21 mouse cellular contexts compared by ENCODE assay signal in the genomic region with DNA sequence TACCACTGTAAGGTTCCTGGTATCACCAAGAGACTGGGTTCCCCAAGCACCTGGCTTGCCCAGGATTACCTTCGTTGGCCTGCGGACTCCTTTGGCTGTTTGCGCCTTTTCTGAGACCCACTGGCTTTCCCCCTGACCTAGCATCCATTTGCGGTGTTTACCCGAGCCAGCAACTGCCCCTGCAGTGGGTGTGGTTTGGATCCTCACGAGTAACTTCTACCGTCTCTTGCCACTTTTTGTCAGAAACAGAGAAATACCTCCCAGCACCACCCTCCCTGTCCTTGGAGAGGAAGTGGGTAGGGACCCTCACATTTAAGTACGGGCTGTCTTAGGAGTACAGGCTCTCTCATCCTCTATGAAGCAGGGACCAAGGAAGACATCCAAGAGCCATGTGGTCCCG. TPM values are rescaled to one million over a fixed set of nuclear protein-coding genes. Genes with fewer than 3 reads are reported as not detected.
DNase-seq lines count a peak whose midpoint lies in the region; ATAC-seq and TF ChIP-seq lines count a peak whose summit lies in the region.
"Had no signal": no experiment of that assay in that cellular context is flagged by ENCODE, and none has a peak within 500 bp of the region (broad histone marks: within the 10 kb centered on the region; RNA-seq: fewer than 3 reads in every experiment).

No protein-coding gene starts in this region.

- no peak for ATAC-seq in cerebellum, adult (ENCODE audit: insufficient number of reproducible peaks, low FRiP score, low TSS enrichment)
- no peak for ATAC-seq in heart, embryonic 15.5 days (replicated peaks; ENCODE audit: insufficient number of reproducible peaks, insufficient read depth, low FRiP score, low read depth)
- ATAC-seq in liver, embryonic 12.5 days: no peak
- no peak for ATAC-seq in liver, embryonic 11.5 days (replicated peaks; ENCODE audit: low FRiP score)
- ATAC-seq: hindbrain, postnatal 0 days; intestine, embryonic 16.5 days; midbrain, embryonic 16.5 days had no signal

- peaks cover 88% of the 10 kb centered on the region for H3K79me2 ChIP-seq in CH12.LX (replicated peaks; ENCODE audit: control insufficient read depth, extremely low read depth, insufficient read depth, poor library complexity, severe bottlenecking)

- H3K36me3 ChIP-seq in heart, embryonic 15.5 days: peaks cover 26% of the 10 kb centered on the region
- peaks cover 51% of the 10 kb centered on the region for H3K36me3 ChIP-seq in liver, embryonic 12.5 days
- H3K36me3 ChIP-seq in liver, embryonic 11.5 days (ENCODE audit: control insufficient read depth, insufficient read depth, low read length): peaks cover 16% of the 10 kb centered on the region
- H3K36me3 ChIP-seq in CH12.LX (replicated peaks in 1 of 2; ENCODE audit: control insufficient read depth in 1 of 2, insufficient read depth in 1 of 2, low read length in 1 of 2): peaks cover 19 to 53% of the 10 kb centered on the region in 2 experiments

- H3K4me3 ChIP-seq in cerebellum, adult 2 months (replicated peaks; ENCODE audit: insufficient read depth, low read depth, low read length): no peak overlapping the region
- no peak overlapping the region for H3K4me3 ChIP-seq in heart, embryonic 15.5 days
- H3K4me3 ChIP-seq in liver, embryonic 12.5 days: no peak overlapping the region
- H3K4me3 ChIP-seq in liver, embryonic 11.5 days (ENCODE audit: low read depth, low read length): no peak overlapping the region
- peak overlapping the region; percentile 14 to 20 (median 17) for H3K4me3 ChIP-seq in CH12.LX (replicated peaks in 1 of 3; ENCODE audit: low read depth in 2 of 3, low read length in 2 of 3, poor library complexity in 1 of 3)
- H3K4me3 ChIP-seq: embryonic facial prominence, embryonic 15.5 days; heart, adult 2 months; myocyte; neural tube, embryonic 13.5 days had no signal

- peak overlapping the region; percentile 41 for H3K27ac ChIP-seq in cerebellum, adult 2 months (ENCODE audit: insufficient read depth, low read length)
- H3K27ac ChIP-seq in heart, embryonic 15.5 days: 0 out of 2 replicates have a peak overlapping the region, but pooled peaks have one; percentile 22
- peak overlapping the region; percentile 38; the same call in 1 of the 2 replicates for H3K27ac ChIP-seq in liver, embryonic 12.5 days
- H3K27ac ChIP-seq in liver, embryonic 11.5 days (ENCODE audit: low read depth, low read length): no peak overlapping the region
- H3K27ac ChIP-seq in CH12.LX (ENCODE audit: insufficient read depth, low read depth): peak overlapping the region; percentile 96
- H3K27ac ChIP-seq: embryonic facial prominence, embryonic 15.5 days; heart, adult 2 months; hindbrain, postnatal 0 days; neural tube, embryonic 13.5 days had no signal

- H3K4me1 ChIP-seq in cerebellum, adult 2 months (ENCODE audit: control insufficient read depth, insufficient read depth, low read length): peaks cover 62% of the 10 kb centered on the region
- peaks cover 87% of the 10 kb centered on the region for H3K4me1 ChIP-seq in heart, embryonic 15.5 days (replicated peaks)
- H3K4me1 ChIP-seq in liver, embryonic 12.5 days: peaks cover 98% of the 10 kb centered on the region
- peaks cover 88% of the 10 kb centered on the region for H3K4me1 ChIP-seq in liver, embryonic 11.5 days (replicated peaks; ENCODE audit: control insufficient read depth, insufficient read depth, low read length)
- peaks cover 32 to 92% of the 10 kb centered on the region in 2 experiments for H3K4me1 ChIP-seq in CH12.LX (ENCODE audit: control insufficient read depth in 1 of 2, insufficient read depth in 2 of 2)

- TF ChIP-seq EP300 in CH12.LX (IDR thresholded peaks at IDR 0.05; ENCODE audit: low read length): peak; percentile 5

- no peak for DNase-seq in cerebellum, adult 2 months
- no peak for DNase-seq in heart, adult 8-10 months (ENCODE audit: low spot score)
- no peak for DNase-seq in liver, embryonic 11.5 days (ENCODE audit: low spot score)
- DNase-seq in CH12.LX (ENCODE audit: extremely low read depth): peak; percentile 63
- DNase-seq: cerebellum, adult 11-12 months; gastrocnemius, postnatal 36 days; heart, adult 2 months; heart, postnatal 10 days; left cerebral cortex, postnatal 4 days; lung, adult 18-20 months; lung, postnatal 4 days; thymus, postnatal 36 days had no signal

- in situ Hi-C loops in CH12.LX (cut with MboI; ENCODE audit: low pct_ligation_motif_present, low pct_unique_long_range_greater_than_20kb, low sequenced_read_pairs): no loop called here

- H3K9me3 ChIP-seq in heart, embryonic 15.5 days (replicated peaks): no peaks in the 10 kb centered on the region
- H3K9me3 ChIP-seq in liver, embryonic 12.5 days (replicated peaks): no peaks in the 10 kb centered on the region
- H3K9me3 ChIP-seq in liver, embryonic 11.5 days (ENCODE audit: control insufficient read depth, low read length): no peaks in the 10 kb centered on the region
- H3K9me3 ChIP-seq in CH12.LX (replicated peaks; ENCODE audit: low read length): no peaks in the 10 kb centered on the region
- H3K9me3 ChIP-seq: embryonic facial prominence, embryonic 15.5 days; neural tube, embryonic 13.5 days had no signal

- dilution Hi-C loops in CH12.LX (cut with MboI; ENCODE audit: extremely low pct_ligation_motif_present, extremely low pct_unique_long_range_greater_than_20kb, low sequenced_read_pairs): no loop called here

- TF ChIP-seq RAD21 in CH12.LX (IDR thresholded peaks at IDR 0.05; ENCODE audit: low read depth, low read length): no peak

- H3K4me2 ChIP-seq in heart, embryonic 15.5 days: no peak overlapping the region
- no peak overlapping the region; the same call in 1 of the 2 replicates for H3K4me2 ChIP-seq in liver, embryonic 12.5 days
- no peak overlapping the region for H3K4me2 ChIP-seq in liver, embryonic 11.5 days
- H3K4me2 ChIP-seq in CH12.LX (ENCODE audit: insufficient read depth, low read depth, poor library complexity, severe bottlenecking): peak overlapping the region; percentile 83
- H3K4me2 ChIP-seq: embryonic facial prominence, embryonic 15.5 days; neural tube, embryonic 13.5 days had no signal

- H3K27me3 ChIP-seq in cerebellum, adult 2 months (ENCODE audit: control insufficient read depth, insufficient read depth, low read length): no peaks in the 10 kb centered on the region
- H3K27me3 ChIP-seq in heart, embryonic 15.5 days: no peaks in the 10 kb centered on the region
- no peaks in the 10 kb centered on the region for H3K27me3 ChIP-seq in liver, embryonic 12.5 days (replicated peaks)
- no peaks in the 10 kb centered on the region for H3K27me3 ChIP-seq in liver, embryonic 11.5 days (replicated peaks; ENCODE audit: control insufficient read depth, insufficient read depth, low read length)
- no peaks in the 10 kb centered on the region for H3K27me3 ChIP-seq in CH12.LX (replicated peaks)
- H3K27me3 ChIP-seq: embryonic facial prominence, embryonic 15.5 days; neural tube, embryonic 13.5 days had no signal

- H3K9ac ChIP-seq in heart, embryonic 15.5 days: no peak overlapping the region
- no peak overlapping the region; the same call in 1 of the 2 replicates for H3K9ac ChIP-seq in liver, embryonic 12.5 days
- no peak overlapping the region for H3K9ac ChIP-seq in liver, embryonic 11.5 days (ENCODE audit: low read depth, low read length)
- H3K9ac ChIP-seq in CH12.LX (ENCODE audit: insufficient read depth, low read depth): peak overlapping the region; percentile 82
- H3K9ac ChIP-seq: embryonic facial prominence, embryonic 15.5 days; neural tube, embryonic 13.5 days had no signal

- no peak for TF ChIP-seq POLR2A in cerebellum, adult 2 months (IDR thresholded peaks at IDR 0.05; ENCODE audit: borderline replicate concordance, insufficient read depth, low read length)
- TF ChIP-seq POLR2A in CH12.LX (IDR thresholded peaks at IDR 0.05; ENCODE audit: low read depth, low read length): peak; percentile 57

- WGBS in cerebellum, adult 2 months: 28% methylated on average over 9 of the region's 9 CpGs
- 57% methylated on average over 9 of the region's 9 CpGs for WGBS in heart, embryonic 15.5 days
- 37% methylated on average over 9 of the region's 9 CpGs for WGBS in liver, embryonic 12.5 days (ENCODE audit: insufficient replicate concordance)
- WGBS in liver, embryonic 11.5 days: 49% methylated on average over 9 of the region's 9 CpGs

- no peak for TF ChIP-seq CTCF in cerebellum, adult 2 months (IDR thresholded peaks at IDR 0.05; ENCODE audit: borderline replicate concordance, insufficient read depth, low read depth, low read length)
- TF ChIP-seq CTCF in CH12.LX (conservative IDR thresholded peaks at IDR 0.05 in 1 of 2, IDR thresholded peaks at IDR 0.05 in 1 of 2; ENCODE audit: low read depth in 2 of 2, low read length in 2 of 2): no peak

TF ChIP-seq in CH12.LX, 34 proteins besides CTCF, POLR2A, EP300 and RAD21:
- TF ChIP-seq UBTF (IDR thresholded peaks at IDR 0.05; ENCODE audit: low read depth, low read length) (0 out of 2 replicates have a peak, but pooled peaks have one; percentile 46), PAX5 (IDR thresholded peaks at IDR 0.05; ENCODE audit: low read length) (no peak), JUND (conservative IDR thresholded peaks at IDR 0.05; ENCODE audit: low read depth, low read length) (no peak), JUN (IDR thresholded peaks at IDR 0.05; ENCODE audit: insufficient read depth, low read depth, low read length) (no peak), POLR2AphosphoS2 (IDR thresholded peaks at IDR 0.05; ENCODE audit: low read depth, low read length) (no peak), MXI1 (IDR thresholded peaks at IDR 0.05; ENCODE audit: low read depth, low read length) (no peak), BHLHE40 (IDR thresholded peaks at IDR 0.05; ENCODE audit: low read depth, low read length) (peak; percentile 62; the same call in 1 of the 2 replicates), SIN3A (IDR thresholded peaks at IDR 0.05; ENCODE audit: low read length) (no peak), MEF2A (IDR thresholded peaks at IDR 0.05; ENCODE audit: borderline replicate concordance, low read depth, low read length) (peak; percentile 12; the same call in 1 of the 2 replicates), TBP (conservative IDR thresholded peaks at IDR 0.05; ENCODE audit: low read depth, low read length) (0 out of 2 replicates have a peak, but pooled peaks have one; percentile 47)
TF ChIP-seq in CH12.LX: peak in this region for 4.

RNA-seq across cellular contexts. Expression of a gene that starts 29.1 kb away (rescaled TPM):
- polyA plus RNA-seq in cerebellum, adult 2 months (2012; rRNA removed): 421 and 445 TPM in 2 replicates
- polyA plus RNA-seq in heart, embryonic 15.5 days (2015; fragmentation: Nextera tagmentation; extraction: Ambion mirVana): 128 and 176 TPM in 2 replicates
- 100 to 1,000 TPM; 196 to 226 (median 214) TPM for total RNA-seq in heart, adult 8-10 months (2022)
- 112 and 122 TPM in 2 replicates for polyA plus RNA-seq in liver, embryonic 12.5 days (2016; fragmentation: Nextera tagmentation; extraction: Ambion mirVana)
- polyA plus RNA-seq in liver, embryonic 11.5 days (2014; fragmentation: Nextera tagmentation; extraction: Ambion mirVana): 107 and 112 TPM in 2 replicates
- total RNA-seq in CH12.LX (2012; rRNA removed): 585 and 608 TPM in 2 replicates
- total RNA-seq in CH12.LX (2014; rRNA removed): 809 and 869 TPM in 2 replicates
- polyA plus RNA-seq in CH12.LX (2012; ENCODE audit: insufficient read length, low read depth): 1,207 and 1,391 TPM in 2 replicates

Comparison
In these comparisons a context has a peak if more than half of its experiments do, and no peak if none do; other contexts are left out.
1. H3K4me3 ChIP-seq: peak in CH12.LX (3 of 3); none in cerebellum, adult 2 months (single experiment), heart, embryonic 15.5 days (single experiment), liver, embryonic 12.5 days (single experiment) and liver, embryonic 11.5 days (single experiment).